ENCODE assay signal across 9 mouse cellular contexts in genomic region chr7:134774468-134775162, GRCm38 (mm10).
DNase-seq lines count a peak whose midpoint lies in the region; ATAC-seq lines count a peak whose summit lies in the region.
"Had no signal": no experiment of that assay in that cellular context is flagged by ENCODE, and none has a peak within 500 bp of the region (broad histone marks: within the 10 kb centered on the region; RNA-seq: fewer than 3 reads in every experiment).

No protein-coding gene starts in this region.

- peak; percentile 74 for ATAC-seq in frontal cortex, adult (ENCODE audit: low TSS enrichment)
- ATAC-seq: inflammation-experienced regulatory T-cells, adult 6 months had no signal

- peak; percentile 40 to 45 for DNase-seq in cerebellum, postnatal 10 days
- DNase-seq in cerebellum, postnatal 25 days, result no peak
- peak; percentile 23 to 41 for DNase-seq in layer of hippocampus, postnatal 10 days (ENCODE audit: low spot score in 2 of 2)
- DNase-seq in retina, adult 2 months (ENCODE audit: low read depth, low spot score), result peak; percentile 4
- DNase-seq in lung, postnatal 4 days, result no peak
- DNase-seq in thymus, postnatal 25 days, result no peak
- DNase-seq in urinary bladder, postnatal 10 days (ENCODE audit: low spot score), result no peak

Comparison
In these comparisons a context has a peak if more than half of its experiments do, and no peak if none do; other contexts are left out.
1. DNase-seq: peak in cerebellum, postnatal 10 days (2 of 2), layer of hippocampus, postnatal 10 days (2 of 2) and retina, adult 2 months (single experiment); none in cerebellum, postnatal 25 days (0 of 2), lung, postnatal 4 days (0 of 2), thymus, postnatal 25 days (single experiment) and urinary bladder, postnatal 10 days (single experiment).